Mouse (Mus musculus): ENCODE data around the gene Nup62. TPM values are rescaled to one million over a fixed set of nuclear protein-coding genes. Genes with fewer than 3 reads are reported as not detected.
A peak's percentile ranks its signal among the peaks of the same experiment; 100 is the strongest.

Nup62 gene
- polyA plus RNA-seq, 1 experiment from 2014 or later, result 55.7 TPM

GRCm38 (mm10) chr7:44852259-44853027, 36.6 kb downstream of the Nup62 start:
- Histone ChIP-seq H3K36me3 (peaks cover 16% of the 10 kb centered on the region), H3K27ac (no peak overlapping the region), H3K4me1 (replicated peaks) (peaks cover 68% of the 10 kb centered on the region), H3K4me3 (replicated peaks) (no peak overlapping the region), H3K9ac (replicated peaks) (no peak overlapping the region), H3K9me3 (no peaks in the 10 kb centered on the region), H3K27me3 (no peaks in the 10 kb centered on the region), H3K4me2 (replicated peaks) (no peak overlapping the region)
- ATAC-seq, result no peak
- WGBS, result 89% methylated on average over 36 of the region's 36 CpGs

- H3K4me1 ChIP-seq (replicated peaks), result peaks cover 67% of the 10 kb centered on the region
- H3K4me3 ChIP-seq (replicated peaks), result no peak overlapping the region
- H3K9ac ChIP-seq (replicated peaks), result no peak overlapping the region; the same call in 1 of the 2 replicates
- 91% methylated on average over 2 of the region's 2 CpGs for WGBS
- no peaks in the 10 kb centered on the region for H3K9me3 ChIP-seq
- H3K4me2 ChIP-seq (replicated peaks), result no peak overlapping the region
- peaks cover 16% of the 10 kb centered on the region for H3K36me3 ChIP-seq
- ATAC-seq, result no peak
- H3K27me3 ChIP-seq, result no peaks in the 10 kb centered on the region
- no peak overlapping the region for H3K27ac ChIP-seq
Measured at GRCm38 (mm10) chr7:44853065-44853464, 37.2 kb downstream of the Nup62 start.

GRCm38 (mm10) chr7:44853596-44854355, 37.9 kb downstream of the Nup62 start:
- peak overlapping the region; percentile 46 for H3K4me3 ChIP-seq (replicated peaks)
- peak overlapping the region; percentile 76 for H3K9ac ChIP-seq (replicated peaks)
- no peaks in the 10 kb centered on the region for H3K27me3 ChIP-seq
- whole genome bisulfite sequencing, result 32% methylated on average over 26 of the region's 26 CpGs
- H3K9me3 ChIP-seq, result no peaks in the 10 kb centered on the region
- no peak for ATAC-seq
- H3K4me2 ChIP-seq (replicated peaks), result peak overlapping the region; percentile 81
- H3K36me3 ChIP-seq, result peaks cover 16% of the 10 kb centered on the region
- H3K4me1 ChIP-seq (replicated peaks), result peaks cover 73% of the 10 kb centered on the region
- peak overlapping the region; percentile 89 for H3K27ac ChIP-seq

GRCm38 (mm10) chr7:44854356-44855031, 38.6 kb downstream of the Nup62 start:
- peak overlapping the region; percentile 76 for H3K9ac ChIP-seq (replicated peaks)
- no peaks in the 10 kb centered on the region for H3K27me3 ChIP-seq
- ATAC-seq, result peak; percentile 4; the same call in 1 of the 2 replicates
- WGBS, result 1% methylated on average over 45 of the region's 45 CpGs
- peak overlapping the region; percentile 46 for H3K4me3 ChIP-seq (replicated peaks)
- H3K27ac ChIP-seq, result peak overlapping the region; percentile 89
- peak overlapping the region; percentile 81 for H3K4me2 ChIP-seq (replicated peaks)
- peaks cover 75% of the 10 kb centered on the region for H3K4me1 ChIP-seq (replicated peaks)
- no peaks in the 10 kb centered on the region for H3K9me3 ChIP-seq
- peaks cover 16% of the 10 kb centered on the region for H3K36me3 ChIP-seq

- Histone ChIP-seq H3K4me3 (replicated peaks) (peak overlapping the region; percentile 46), H3K4me2 (replicated peaks) (peak overlapping the region; percentile 81), H3K4me1 (replicated peaks) (peaks cover 77% of the 10 kb centered on the region), H3K36me3 (peaks cover 21% of the 10 kb centered on the region), H3K9me3 (no peaks in the 10 kb centered on the region), H3K9ac (replicated peaks) (peak overlapping the region; percentile 76), H3K27ac (peak overlapping the region; percentile 89), H3K27me3 (no peaks in the 10 kb centered on the region)
- whole genome bisulfite sequencing, result 41% methylated on average over 10 of the region's 10 CpGs
- no peak for ATAC-seq
Measured at GRCm38 (mm10) chr7:44855036-44855435, 39.1 kb downstream of the Nup62 start.

GRCm38 (mm10) chr7:44856265-44856916, 40.5 kb downstream of the Nup62 start:
- Histone ChIP-seq H3K4me3 (replicated peaks) (peak overlapping the region; percentile 69), H3K36me3 (peaks cover 27% of the 10 kb centered on the region), H3K9me3 (no peaks in the 10 kb centered on the region), H3K4me1 (replicated peaks) (peaks cover 78% of the 10 kb centered on the region), H3K27ac (peak overlapping the region; percentile 93), H3K27me3 (no peaks in the 10 kb centered on the region), H3K9ac (replicated peaks) (peak overlapping the region; percentile 83; the same call in 1 of the 2 replicates), H3K4me2 (replicated peaks) (peak overlapping the region; percentile 97)
- WGBS, result 69% methylated on average over 9 of the region's 9 CpGs
- ATAC-seq, result no peak

- WGBS, result under 1% methylated on average over 32 of the region's 32 CpGs
- peak within 1 kb of the TSS; percentile 69 for H3K4me3 ChIP-seq (replicated peaks)
- no peaks in the 10 kb centered on the region for H3K9me3 ChIP-seq
- H3K9ac ChIP-seq (replicated peaks), result peak within 1 kb of the TSS; percentile 83
- no peaks in the 10 kb centered on the region for H3K27me3 ChIP-seq
- peaks cover 29% of the 10 kb centered on the region for H3K36me3 ChIP-seq
- H3K27ac ChIP-seq, result peak within 1 kb of the TSS; percentile 93
- H3K4me2 ChIP-seq (replicated peaks), result peak within 1 kb of the TSS; percentile 97
- ATAC-seq, result peak; percentile 37
- peaks cover 74% of the 10 kb centered on the region for H3K4me1 ChIP-seq (replicated peaks)
Measured at GRCm38 (mm10) chr7:44857042-44857552, 41.2 kb downstream of the Nup62 start, which contains the start of gene Pnkp. Gene Pnkp (plus strand): TSS chr7:44857139.

- Histone ChIP-seq H3K36me3 (peaks cover 30% of the 10 kb centered on the region), H3K4me2 (replicated peaks) (peak overlapping the region; percentile 97), H3K27ac (peak overlapping the region; percentile 93; the same call in 1 of the 2 replicates), H3K27me3 (no peaks in the 10 kb centered on the region), H3K9me3 (no peaks in the 10 kb centered on the region), H3K9ac (replicated peaks) (peak overlapping the region; percentile 83), H3K4me1 (replicated peaks) (peaks cover 70% of the 10 kb centered on the region), H3K4me3 (replicated peaks) (peak overlapping the region; percentile 69)
- no peak for ATAC-seq
- 26% methylated on average over 8 of the region's 8 CpGs for WGBS
Measured at GRCm38 (mm10) chr7:44857905-44858304, 42.0 kb downstream of the Nup62 start.

GRCm38 (mm10) chr7:44859896-44860295, 44.0 kb downstream of the Nup62 start:
- Histone ChIP-seq H3K4me2 (replicated peaks) (no peak overlapping the region), H3K27ac (no peak overlapping the region), H3K9me3 (no peaks in the 10 kb centered on the region), H3K4me3 (replicated peaks) (no peak overlapping the region), H3K36me3 (peaks cover 46% of the 10 kb centered on the region), H3K9ac (replicated peaks) (no peak overlapping the region), H3K27me3 (no peaks in the 10 kb centered on the region), H3K4me1 (replicated peaks) (peaks cover 57% of the 10 kb centered on the region)
- no peak for ATAC-seq
- WGBS, result 90% methylated on average over 11 of the region's 11 CpGs

- Histone ChIP-seq H3K27ac (peak overlapping the region; percentile 51), H3K4me1 (replicated peaks) (peaks cover 57% of the 10 kb centered on the region), H3K9me3 (no peaks in the 10 kb centered on the region), H3K4me2 (replicated peaks) (no peak overlapping the region), H3K27me3 (no peaks in the 10 kb centered on the region), H3K36me3 (peaks cover 55% of the 10 kb centered on the region), H3K4me3 (replicated peaks) (peak overlapping the region; percentile 4; the same call in 1 of the 2 replicates), H3K9ac (replicated peaks) (no peak overlapping the region)
- ATAC-seq, result peak; percentile 55
- 54% methylated on average over 22 of the region's 22 CpGs for WGBS
Measured at GRCm38 (mm10) chr7:44860576-44861428, 44.9 kb downstream of the Nup62 start.
